Mouse (Mus musculus) heart, adult 2 months (tissue): ENCODE data around the gene Emp1. TPM values are rescaled to one million over a fixed set of nuclear protein-coding genes. Genes with fewer than 3 reads are reported as not detected.

Source experiments
- DNase-seq, 2 experiments: peaks; one replicate each; pipeline ENCODE4 v3.0.0; 2021
- H3K27ac ChIP-seq: fragments of 200-600 bp; 2 replicates; pipeline ENCODE4 v1.8.1; 2022
- H3K27me3 ChIP-seq: fragments of 200-500 bp; 2 replicates; pipeline ENCODE4 v1.6.1; 2012; ENCODE audit warnings: mild to moderate bottlenecking, low read length, inconsistent platforms, mixed read lengths; ENCODE audit not compliant: control insufficient read depth, insufficient read depth
- H3K36me3 ChIP-seq: fragments of 200-500 bp; 2 replicates; pipeline ENCODE4 v1.6.1; 2012; ENCODE audit warnings: low read length, inconsistent platforms; ENCODE audit not compliant: control insufficient read depth, insufficient read depth
- H3K4me1 ChIP-seq: fragments of 200-500 bp; 2 replicates; pipeline ENCODE4 v1.6.1; 2011; ENCODE audit warnings: low read length; ENCODE audit not compliant: control insufficient read depth, insufficient read depth
- H3K4me3 ChIP-seq: fragments of 200-600 bp; 2 replicates; pipeline ENCODE4 v1.8.1; 2022
- H3K79me2 ChIP-seq: fragments of 200-500 bp; replicated peaks from 2 replicates; pipeline ENCODE4 v1.6.1; 2012; ENCODE audit warnings: mild to moderate bottlenecking, inconsistent platforms, low read length, moderate library complexity, mixed read lengths; ENCODE audit not compliant: control insufficient read depth, insufficient read depth
- H3K9ac ChIP-seq: fragments of 200-500 bp; 2 replicates; pipeline ENCODE4 v1.6.1; 2012; ENCODE audit warnings: low read depth, mild to moderate bottlenecking, control low read depth, inconsistent platforms, low read length, mixed read lengths
- CTCF ChIP-seq: fragments of 200-600 bp; IDR thresholded peaks from 2 replicates; pipeline ENCODE4 v1.8.1; 2022; ENCODE audit warnings: antibody characterized with exemption, mild to moderate bottlenecking, moderate library complexity
- EP300 ChIP-seq: fragments of 200-500 bp; IDR thresholded peaks from 2 replicates; pipeline ENCODE4 v1.6.1; 2011; ENCODE audit warnings: low read depth, low read length, control low read depth; ENCODE audit not compliant: insufficient read depth
- POLR2A ChIP-seq: fragments of 200-500 bp; IDR thresholded peaks from 2 replicates; pipeline ENCODE4 v1.6.1; 2011; ENCODE audit warnings: mild to moderate bottlenecking, low read depth, low read length, control low read depth; ENCODE audit not compliant: insufficient read depth
- WGBS: fragments of 180-500 bp; shearing (Covaris S2); methylation state at CpG from one replicate; pipeline ENCODE4 v1.1.7; 2018; 5-methylcytosine and 5-hydroxymethylcytosine counted together
- intact Hi-C: fragments of 180-260 bp; cut with DNase I; formaldehyde crosslinking; loops from one replicate; pipeline ENCODE4 v1.15.1; 2025
- polyA plus RNA-seq: library from polyadenylated mRNA; depleted of rRNA; stranded (reverse); fragments of >200 nt; gene quantifications from 2 replicates; pipeline ENCODE4 v1.2.3, GENCODE M21; 2012
- total RNA-seq, 2 experiments: library from RNA; stranded (reverse); gene quantifications; 2 replicates each; pipeline ENCODE4 v1.2.3; 2021

Gene Emp1
- total and polyA plus RNA-seq, 3 experiments, result 33.5 to 52.4 (median 49.0) TPM

DNA sequence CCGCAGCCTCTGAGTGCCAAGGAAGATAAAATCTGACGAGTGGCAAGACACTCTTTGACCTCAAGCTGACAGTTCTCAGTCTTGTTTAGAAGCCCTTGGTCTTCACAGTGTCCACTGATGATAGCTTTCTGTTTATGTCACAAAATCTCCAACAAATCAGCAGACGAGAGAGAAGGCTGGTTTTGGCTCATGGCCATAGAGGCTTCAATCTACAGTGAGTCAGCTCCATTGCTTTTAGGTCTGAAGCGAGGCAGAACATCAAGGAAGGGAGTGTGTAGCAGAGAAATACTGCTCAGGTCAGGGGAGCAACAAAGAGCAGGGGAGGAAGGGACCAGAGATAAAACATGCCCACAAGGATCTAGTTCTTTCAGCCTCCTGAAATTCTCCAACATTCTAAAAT, 45.0 kb downstream of the Emp1 start:
- no peaks in the 10 kb centered on the region for H3K36me3 ChIP-seq
- no peak for TF ChIP-seq EP300
- TF ChIP-seq CTCF, result no peak
- TF ChIP-seq POLR2A, result no peak
- DNase-seq, result no peak

DNA sequence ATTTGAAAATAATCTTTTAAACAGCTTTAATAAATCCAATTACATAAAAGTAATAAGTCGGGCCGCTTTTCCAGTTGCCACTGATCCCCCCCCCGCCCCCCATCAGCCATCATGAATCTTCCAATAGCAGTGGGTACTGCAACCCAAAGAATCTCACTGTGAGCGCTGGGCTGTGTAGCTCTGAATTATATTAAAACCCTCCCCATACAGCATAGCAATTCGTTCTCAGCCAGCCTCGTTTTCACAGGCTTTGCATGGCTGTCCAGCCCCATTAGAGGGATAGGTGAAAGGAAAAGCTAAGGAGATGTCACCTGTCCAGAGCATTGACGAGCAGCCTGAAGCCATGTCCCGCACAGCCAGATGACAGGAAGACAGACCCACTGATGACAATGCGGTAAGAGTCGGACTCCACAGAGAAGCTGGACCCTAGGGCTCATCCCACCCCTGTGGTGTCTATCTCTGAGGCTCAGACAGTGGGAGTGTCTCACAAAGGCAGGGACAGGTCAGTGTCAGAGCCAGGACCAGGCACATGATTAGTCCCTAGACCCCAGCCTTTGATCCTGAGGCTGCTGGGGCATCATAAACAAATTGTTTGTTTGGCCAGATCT, 49.5 kb downstream of the Emp1 start:
- intact Hi-C loops, result no loop called here
- no peaks in the 10 kb centered on the region for H3K27me3 ChIP-seq
- no peak for DNase-seq
- no peak overlapping the region for H3K4me3 ChIP-seq
- H3K79me2 ChIP-seq, result no peaks in the 10 kb centered on the region
- H3K36me3 ChIP-seq, result no peaks in the 10 kb centered on the region
- H3K27ac ChIP-seq, result no peak overlapping the region
- 94% methylated on average over 10 of the region's 10 CpGs for WGBS
- no peaks in the 10 kb centered on the region for H3K4me1 ChIP-seq
- no peak overlapping the region for H3K9ac ChIP-seq
- no peak for TF ChIP-seq POLR2A
- TF ChIP-seq CTCF, result no peak
- TF ChIP-seq EP300, result no peak

More for the DNA sequence above, 45.0 kb downstream of the Emp1 start:
- WGBS, result 32% methylated on average over 4 of the region's 4 CpGs
- intact Hi-C loops, result no loop called here
- Histone ChIP-seq H3K4me1 (no peaks in the 10 kb centered on the region), H3K27ac (no peak overlapping the region), H3K79me2 (no peaks in the 10 kb centered on the region), H3K4me3 (no peak overlapping the region), H3K27me3 (no peaks in the 10 kb centered on the region), H3K9ac (no peak overlapping the region)

GRCm38 (mm10) chr6:135412649-135413048, 50.3 kb downstream of the Emp1 start:
- H3K4me3 ChIP-seq, result no peak overlapping the region
- H3K4me1 ChIP-seq, result no peaks in the 10 kb centered on the region
- no peaks in the 10 kb centered on the region for H3K79me2 ChIP-seq
- H3K27me3 ChIP-seq, result no peaks in the 10 kb centered on the region
- DNase-seq, result no peak
- intact Hi-C loops, result no loop called here
- TF ChIP-seq CTCF, result no peak
- TF ChIP-seq POLR2A, result no peak
- no peak for TF ChIP-seq EP300
- H3K36me3 ChIP-seq, result no peaks in the 10 kb centered on the region
- no peak overlapping the region for H3K9ac ChIP-seq
- 81% methylated on average over 6 of the region's 6 CpGs for WGBS
- no peak overlapping the region for H3K27ac ChIP-seq

DNA sequence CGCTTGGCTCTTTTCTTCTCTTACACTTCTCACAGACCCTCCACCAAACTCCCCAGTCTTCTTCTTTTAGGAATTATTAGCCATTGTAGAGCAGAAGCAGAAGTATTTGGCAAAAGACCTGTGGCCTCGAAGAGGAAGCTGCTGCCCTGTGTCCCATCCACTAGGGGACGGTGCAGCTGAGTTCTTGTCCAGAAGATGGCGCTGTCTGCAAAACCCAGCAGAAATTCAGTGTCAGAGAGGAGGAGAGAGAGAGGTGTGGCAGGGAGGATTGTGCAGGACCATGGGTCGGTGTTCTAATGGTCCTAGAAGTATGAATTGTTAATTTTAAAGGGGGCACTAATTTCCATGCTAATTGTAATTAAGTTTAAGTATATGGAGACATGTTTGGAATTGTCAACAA, 55.1 kb downstream of the Emp1 start:
- Histone ChIP-seq H3K4me1 (no peaks in the 10 kb centered on the region), H3K79me2 (no peaks in the 10 kb centered on the region), H3K4me3 (no peak overlapping the region), H3K27me3 (no peaks in the 10 kb centered on the region), H3K27ac (no peak overlapping the region), H3K9ac (no peak overlapping the region), H3K36me3 (no peaks in the 10 kb centered on the region)
- DNase-seq, result peak; percentile 11 to 25
- TF ChIP-seq EP300, result no peak
- TF ChIP-seq CTCF, result peak; percentile 68
- no peak for TF ChIP-seq POLR2A
- WGBS, result 28% methylated on average over 5 of the region's 5 CpGs
- intact Hi-C loops, result no loop called here

GRCm38 (mm10) chr6:135418223-135418824, 56.0 kb downstream of the Emp1 start:
- TF ChIP-seq CTCF, result no peak
- TF ChIP-seq POLR2A, result no peak
- no peak for TF ChIP-seq EP300
- Histone ChIP-seq H3K36me3 (no peaks in the 10 kb centered on the region), H3K27ac (no peak overlapping the region), H3K4me1 (no peaks in the 10 kb centered on the region), H3K27me3 (no peaks in the 10 kb centered on the region), H3K9ac (no peak overlapping the region), H3K79me2 (no peaks in the 10 kb centered on the region), H3K4me3 (no peak overlapping the region)
- WGBS, result 46% methylated on average over 8 of the region's 8 CpGs
- no peak for DNase-seq
- intact Hi-C loops, result no loop called here

DNA sequence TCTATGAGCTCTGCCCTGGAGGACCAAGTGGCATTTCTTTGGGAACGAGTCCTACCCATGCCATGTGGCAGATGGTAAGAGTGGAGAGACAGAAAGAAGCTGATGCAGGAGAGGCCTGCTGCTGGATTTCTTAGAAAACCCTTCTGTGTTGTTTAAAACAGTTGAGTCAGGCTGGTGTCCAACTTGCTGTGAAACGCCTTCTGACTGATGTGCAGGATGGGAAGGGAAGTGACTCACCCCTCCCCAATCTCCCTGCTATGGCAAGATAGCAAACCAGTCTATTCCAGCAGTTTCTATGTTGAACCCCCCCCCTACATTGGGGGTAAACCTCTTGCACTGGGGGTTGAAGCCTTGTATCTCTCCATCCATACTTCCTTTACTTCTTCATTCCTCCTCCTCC, 65.9 kb downstream of the Emp1 start:
- WGBS, result 65% methylated on average over 2 of the region's 2 CpGs
- intact Hi-C loops, result no loop called here
- Histone ChIP-seq H3K4me3 (no peak overlapping the region), H3K27me3 (no peaks in the 10 kb centered on the region), H3K9ac (no peak overlapping the region), H3K36me3 (no peaks in the 10 kb centered on the region), H3K79me2 (no peaks in the 10 kb centered on the region), H3K27ac (no peak overlapping the region), H3K4me1 (no peaks in the 10 kb centered on the region)
- TF ChIP-seq EP300, result no peak
- no peak for TF ChIP-seq POLR2A
- no peak for DNase-seq
